ENCODE assay signal across 10 mouse cellular contexts in the genomic region with DNA sequence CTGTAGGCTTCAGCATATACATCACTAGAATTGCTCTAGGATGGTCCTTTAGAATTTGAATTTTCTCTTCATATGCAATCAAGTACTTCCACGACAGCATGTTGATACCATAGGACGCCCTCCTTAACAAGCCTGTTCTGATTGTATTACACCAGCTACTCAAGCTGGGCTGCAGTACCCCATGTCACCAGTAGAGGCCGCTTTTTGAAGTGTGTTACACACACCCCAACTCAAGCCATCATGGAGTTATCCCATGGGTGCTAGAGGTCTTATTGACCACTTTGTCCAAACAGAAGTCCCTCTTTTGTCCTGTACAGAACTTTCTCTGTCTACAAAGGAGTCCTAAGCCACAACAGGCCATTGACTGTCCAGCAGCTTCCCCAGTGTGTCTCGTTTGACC.
DNase-seq lines count a peak whose midpoint lies in the region; ATAC-seq lines count a peak whose summit lies in the region.
"Had no signal": no experiment of that assay in that cellular context is flagged by ENCODE, and none has a peak within 500 bp of the region (broad histone marks: within the 10 kb centered on the region; RNA-seq: fewer than 3 reads in every experiment).

No protein-coding gene starts in this region.

- H3K36me3 ChIP-seq in kidney, embryonic 15.5 days: no peaks in the 10 kb centered on the region
- no peaks in the 10 kb centered on the region for H3K36me3 ChIP-seq in limb, embryonic 10.5 days
- H3K36me3 ChIP-seq: neural tube, embryonic 13.5 days had no signal

- no peak overlapping the region for H3K4me2 ChIP-seq in kidney, embryonic 15.5 days
- H3K4me2 ChIP-seq: neural tube, embryonic 13.5 days had no signal

- DNase-seq in kidney, adult 18-20 months: peak; percentile 86
- DNase-seq in adrenal gland, postnatal 10 days: peak; percentile 88
- peak; percentile 80 for DNase-seq in embryo, embryonic 11 days
- DNase-seq in limb, embryonic 10.5 days (ENCODE audit: low spot score): peak; percentile 79
- DNase-seq in ovary, postnatal 36 days (ENCODE audit: low spot score): peak; percentile 66
- peak; percentile 71 to 79 for DNase-seq in thymus, postnatal 36 days

- H3K4me3 ChIP-seq in kidney, embryonic 15.5 days (replicated peaks): no peak overlapping the region
- no peak overlapping the region for H3K4me3 ChIP-seq in limb, embryonic 10.5 days
- H3K4me3 ChIP-seq: erythroblast, embryonic 14.5 days; neural tube, embryonic 13.5 days had no signal

- H3K9me3 ChIP-seq in kidney, embryonic 15.5 days (replicated peaks): no peaks in the 10 kb centered on the region
- H3K9me3 ChIP-seq in limb, embryonic 10.5 days (replicated peaks): no peaks in the 10 kb centered on the region
- H3K9me3 ChIP-seq: neural tube, embryonic 13.5 days had no signal

- H3K4me1 ChIP-seq in kidney, embryonic 15.5 days: peaks cover 15% of the 10 kb centered on the region
- H3K4me1 ChIP-seq in limb, embryonic 10.5 days: peaks cover 21% of the 10 kb centered on the region

- H3K27me3 ChIP-seq in kidney, embryonic 15.5 days: no peaks in the 10 kb centered on the region
- no peaks in the 10 kb centered on the region for H3K27me3 ChIP-seq in limb, embryonic 10.5 days (ENCODE audit: low read depth, poor library complexity, severe bottlenecking)
- H3K27me3 ChIP-seq: neural tube, embryonic 13.5 days had no signal

- WGBS in kidney, embryonic 15.5 days: 55% methylated on average over 4 of the region's 4 CpGs
- 48% methylated on average over 4 of the region's 4 CpGs for WGBS in limb, embryonic 10.5 days

- H3K9ac ChIP-seq in kidney, embryonic 15.5 days: no peak overlapping the region
- H3K9ac ChIP-seq: neural tube, embryonic 13.5 days had no signal

- H3K27ac ChIP-seq in kidney, embryonic 15.5 days: no peak overlapping the region
- no peak overlapping the region for H3K27ac ChIP-seq in limb, embryonic 10.5 days
- H3K27ac ChIP-seq: neural tube, embryonic 13.5 days had no signal

- no peak for ATAC-seq in kidney, embryonic 15.5 days (replicated peaks; ENCODE audit: low FRiP score)
- peak; percentile 49 to 58; a peak in 3 of 4 replicates for ATAC-seq in hematopoietic stem cell, adult 5-6 weeks (replicated peaks in 1 of 2; ENCODE audit: insufficient read depth in 1 of 2, low FRiP score in 2 of 2, low TSS enrichment in 1 of 2, low read depth in 1 of 2, poor library complexity in 2 of 2, severe bottlenecking in 2 of 2)
